Mouse (Mus musculus) MEL (cell line): ENCODE measurements around the gene Prokr2. TPM values are rescaled to one million over a fixed set of nuclear protein-coding genes. Genes with fewer than 3 reads are reported as not detected.

ENCODE experiments used
- DNase-seq: peaks from one replicate; pipeline ENCODE4 v3.0.0; 2011; ENCODE audit warnings: low read depth, low spot score
- H3K27ac ChIP-seq: 2 replicates; pipeline ENCODE4 v1.5.1; 2012; ENCODE audit warnings: low read depth, mild to moderate bottlenecking, control low read depth, low read length, moderate library complexity; ENCODE audit not compliant: control insufficient read depth
- H3K27me3 ChIP-seq, 2 experiments: fragments of 150-350 bp in 1 of 2; sonication (generic) in 1 of 2; 2 replicates each; pipeline ENCODE4 v1.6.1; 2012; ENCODE audit warnings: low read length in 2 of 2, mild to moderate bottlenecking in 2 of 2, improper control_type of control experiment in 1 of 2, moderate library complexity in 1 of 2; ENCODE audit not compliant: insufficient read depth in 2 of 2, control insufficient read depth in 1 of 2
- H3K36me3 ChIP-seq, 2 experiments: 2 replicates each; pipeline ENCODE4 v1.6.1; 2012 to 2014; ENCODE audit warnings: low read length in 2 of 2, improper control_type of control experiment in 1 of 2, inconsistent platforms in 1 of 2, mild to moderate bottlenecking in 1 of 2; ENCODE audit not compliant: insufficient read depth in 2 of 2, control insufficient read depth in 1 of 2
- H3K4me1 ChIP-seq, 2 experiments: fragments of 150-350 bp in 1 of 2; sonication (generic) in 1 of 2; 2 replicates each; pipeline ENCODE4 v1.6.1; 2012; ENCODE audit warnings: low read length in 2 of 2, improper control_type of control experiment in 1 of 2, mild to moderate bottlenecking in 1 of 2; ENCODE audit not compliant: insufficient read depth in 2 of 2, control insufficient read depth in 1 of 2
- H3K4me3 ChIP-seq, 2 experiments: fragments of 150-350 bp in 1 of 2; sonication (generic) in 1 of 2; 2 replicates each; pipeline ENCODE4 v1.5.1; 2012; ENCODE audit warnings: low read depth in 2 of 2, low read length in 2 of 2, mild to moderate bottlenecking in 2 of 2, moderate library complexity in 2 of 2, control low read depth in 1 of 2, improper control_type of control experiment in 1 of 2; ENCODE audit not compliant: control insufficient read depth in 1 of 2, insufficient read depth in 1 of 2
- H3K79me2 ChIP-seq: 2 replicates; pipeline ENCODE4 v1.6.1; 2012; ENCODE audit warnings: mild to moderate bottlenecking, low read length, moderate library complexity; ENCODE audit not compliant: control insufficient read depth, poor library complexity, insufficient read depth
- H3K9ac ChIP-seq: 2 replicates; pipeline ENCODE4 v1.6.1; 2012; ENCODE audit warnings: low read depth, mild to moderate bottlenecking, control low read depth, low read length, moderate library complexity; ENCODE audit not compliant: control insufficient read depth, poor library complexity, severe bottlenecking
- H3K9me3 ChIP-seq: fragments of 150-350 bp; sonication (generic); replicated peaks from 2 replicates; pipeline ENCODE4 v1.6.1; 2012; ENCODE audit warnings: mild to moderate bottlenecking, low read length, improper control_type of control experiment, moderate library complexity; ENCODE audit not compliant: insufficient read depth
- EP300 ChIP-seq, 2 experiments: IDR thresholded peaks; 2 replicates each; pipeline ENCODE4 v1.6.1; 2011; ENCODE audit warnings: improper control_type of control experiment in 2 of 2, low read length in 2 of 2, low read depth in 1 of 2, mild to moderate bottlenecking in 1 of 2
- ETS1 ChIP-seq: IDR thresholded peaks from 2 replicates; pipeline ENCODE4 v1.6.1; 2012; ENCODE audit warnings: low read depth, mild to moderate bottlenecking, inconsistent platforms, low read length, improper control_type of control experiment, moderate library complexity
- GATA1 ChIP-seq: IDR thresholded peaks from 2 replicates; pipeline ENCODE4 v1.6.1; 2011; ENCODE audit warnings: low read depth, low read length, improper control_type of control experiment
- MAX ChIP-seq: IDR thresholded peaks from 2 replicates; pipeline ENCODE4 v1.6.1; 2011; ENCODE audit warnings: low read length, improper control_type of control experiment
- MEF2A ChIP-seq: IDR thresholded peaks from 2 replicates; pipeline ENCODE4 v1.6.1; 2014; ENCODE audit warnings: low read depth, mild to moderate bottlenecking, inconsistent platforms, low read length, improper control_type of control experiment; ENCODE audit not compliant: poor library complexity, insufficient replicate concordance, severe bottlenecking; ENCODE audit errors: extremely low read depth
- MXI1 ChIP-seq: IDR thresholded peaks from 2 replicates; pipeline ENCODE4 v1.6.1; 2011; ENCODE audit warnings: mild to moderate bottlenecking, low read depth, low read length, improper control_type of control experiment
- MYB ChIP-seq: IDR thresholded peaks from 2 replicates; pipeline ENCODE4 v1.6.1; 2011; ENCODE audit warnings: mild to moderate bottlenecking, low read depth, low read length, improper control_type of control experiment
- NELFE ChIP-seq: IDR thresholded peaks from 2 replicates; pipeline ENCODE4 v1.6.1; 2011; ENCODE audit warnings: low read depth, low read length, improper control_type of control experiment
- NRF1 ChIP-seq: IDR thresholded peaks from 2 replicates; pipeline ENCODE4 v1.6.1; 2014; ENCODE audit warnings: low read depth, mild to moderate bottlenecking, inconsistent platforms, low read length, improper control_type of control experiment, moderate library complexity; ENCODE audit not compliant: poor library complexity, insufficient read depth, severe bottlenecking
- RCOR1 ChIP-seq: IDR thresholded peaks from 2 replicates; pipeline ENCODE4 v1.6.1; 2012; ENCODE audit warnings: low read depth, mild to moderate bottlenecking, inconsistent platforms, low read length, improper control_type of control experiment
- SIN3A ChIP-seq: IDR thresholded peaks from 2 replicates; pipeline ENCODE4 v1.6.1; 2012; ENCODE audit warnings: low read length, improper control_type of control experiment, inconsistent platforms
- TAL1 ChIP-seq: IDR thresholded peaks from 2 replicates; pipeline ENCODE4 v1.6.1; 2012; ENCODE audit warnings: mild to moderate bottlenecking, inconsistent platforms, low read length, moderate library complexity, mixed read lengths
- TBP ChIP-seq: IDR thresholded peaks from 2 replicates; pipeline ENCODE4 v1.8.0; 2011; ENCODE audit warnings: low read depth, low read length, improper control_type of control experiment
- TCF12 ChIP-seq: IDR thresholded peaks from 2 replicates; pipeline ENCODE4 v1.6.1; 2014; ENCODE audit warnings: low read depth, mild to moderate bottlenecking, inconsistent platforms, low read length, improper control_type of control experiment, moderate library complexity
- ZMIZ1 ChIP-seq: IDR thresholded peaks from 2 replicates; pipeline ENCODE4 v1.6.1; 2012; ENCODE audit warnings: low read depth, mild to moderate bottlenecking, inconsistent platforms, low read length, improper control_type of control experiment, moderate library complexity
- polyA plus RNA-seq, 2 experiments: library from polyadenylated mRNA; stranded (reverse) in 1 of 2; unstranded in 1 of 2; fragments of >175 nt in 1 of 2; fragments of >200 nt in 1 of 2; gene quantifications; 2 replicates each; pipeline versions ENCODE4 v1.2.1 to v1.2.4; 2012; ENCODE audit warnings: low replicate concordance in 2 of 2, low read depth in 1 of 2; ENCODE audit not compliant: insufficient read length in 2 of 2, insufficient read depth in 1 of 2, missing spikeins in 1 of 2
- total RNA-seq: library from RNA; depleted of rRNA; stranded (reverse); fragments of 300-350 nt; gene quantifications from 2 replicates; pipeline ENCODE4 v1.2.3, GENCODE M21; 2012

The Prokr2 gene
- total and polyA plus RNA-seq, 3 experiments: not detected

GRCm38 (mm10) chr2:132298250-132298649 lies 87.0 kb downstream of the Prokr2 start:
- H3K36me3 ChIP-seq: peaks cover 3 to 6% of the 10 kb centered on the region in 2 experiments; a peak in 3 of 4 replicates
- H3K27me3 ChIP-seq: no peaks in the 10 kb centered on the region
- H3K79me2 ChIP-seq: no peaks in the 10 kb centered on the region
- H3K9me3 ChIP-seq: no peaks in the 10 kb centered on the region
- peaks cover 3 to 5% of the 10 kb centered on the region in 2 experiments for H3K4me1 ChIP-seq
- DNase-seq: no peak
- TF ChIP-seq MXI1 (no peak), ZMIZ1 (no peak)
- H3K4me3 ChIP-seq: no peak overlapping the region
- H3K9ac ChIP-seq: no peak overlapping the region
- no peak overlapping the region for H3K27ac ChIP-seq

- Histone ChIP-seq H3K36me3 (peaks cover 3 to 28% of the 10 kb centered on the region in 2 experiments; a peak in 3 of 4 replicates), H3K9ac (no peak overlapping the region), H3K27me3 (no peaks in the 10 kb centered on the region), H3K4me3 (no peak overlapping the region), H3K27ac (peak overlapping the region; percentile 48; the same call in 1 of the 2 replicates), H3K9me3 (no peaks in the 10 kb centered on the region), H3K4me1 (peaks cover 11 to 26% of the 10 kb centered on the region in 2 experiments), H3K79me2 (0 out of 2 replicates have a peak, but pooled peaks cover 1% of the 10 kb centered on the region)
- TF ChIP-seq NRF1 (no peak), TCF12 (peak; percentile 92), EP300 (IDR thresholded peaks at IDR 0.05; ENCODE audit: low read depth in 1 of 2, low read length in 2 of 2) (peak; percentile 86 to 91), TAL1 (peak; percentile 93), GATA1 (peak; percentile 80), MAX (no peak), SIN3A (peak; percentile 55; the same call in 1 of the 2 replicates), RCOR1 (peak; percentile 89), MYB (0 out of 2 replicates have a peak, but pooled peaks have one; percentile 29), ETS1 (peak; percentile 93), TBP (no peak)
- DNase-seq: peak; percentile 88
These were observed 91.4 kb downstream of the Prokr2 start for GRCm38 (mm10) chr2:132293694-132294450.

GRCm38 (mm10) chr2:132292083-132292482 lies 93.2 kb downstream of the Prokr2 start:
- H3K4me3 ChIP-seq: no peak overlapping the region
- H3K4me1 ChIP-seq: peaks cover 11 to 26% of the 10 kb centered on the region in 2 experiments
- no peak overlapping the region for H3K27ac ChIP-seq
- H3K9me3 ChIP-seq: no peaks in the 10 kb centered on the region
- TF ChIP-seq MEF2A (0 out of 2 replicates have a peak, but pooled peaks have one; percentile 59), NELFE (no peak), TAL1 (no peak)
- peaks cover 3 to 28% of the 10 kb centered on the region in 2 experiments; a peak in 3 of 4 replicates for H3K36me3 ChIP-seq
- DNase-seq: peak; percentile 31
- no peak overlapping the region for H3K9ac ChIP-seq
- H3K27me3 ChIP-seq: no peaks in the 10 kb centered on the region
- H3K79me2 ChIP-seq: 0 out of 2 replicates have a peak, but pooled peaks cover 1% of the 10 kb centered on the region
